Mouse (Mus musculus): ENCODE measurements at regions not wholly inside any gene's neighbourhood (a gene's known extent, or its start where the extent isn't known, plus 50 kb on each side); places are given as distances from the start of the nearest gene placed in this dataset.

DNA sequence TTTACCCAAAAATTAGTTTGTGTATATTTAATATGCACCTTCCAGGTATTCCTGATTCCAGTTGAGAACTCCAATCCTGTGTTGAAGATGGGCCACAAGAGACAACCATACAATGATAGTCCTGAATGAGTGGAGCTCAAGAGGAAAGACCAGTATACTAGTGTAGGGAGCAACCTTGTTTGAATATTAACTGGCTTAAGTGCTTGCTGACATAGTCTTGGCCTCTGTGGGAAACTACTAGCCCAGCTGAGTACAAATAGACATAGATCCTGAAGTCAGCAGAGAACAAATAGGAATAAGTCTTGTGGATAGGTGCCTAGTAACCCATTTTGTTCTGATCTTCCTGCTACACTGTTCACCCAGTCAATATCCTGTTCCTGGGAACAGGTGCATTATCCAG, 91.2 kb downstream of the Cldn34b1 start:
- DNase-seq = peak; percentile 6 to 32

DNA sequence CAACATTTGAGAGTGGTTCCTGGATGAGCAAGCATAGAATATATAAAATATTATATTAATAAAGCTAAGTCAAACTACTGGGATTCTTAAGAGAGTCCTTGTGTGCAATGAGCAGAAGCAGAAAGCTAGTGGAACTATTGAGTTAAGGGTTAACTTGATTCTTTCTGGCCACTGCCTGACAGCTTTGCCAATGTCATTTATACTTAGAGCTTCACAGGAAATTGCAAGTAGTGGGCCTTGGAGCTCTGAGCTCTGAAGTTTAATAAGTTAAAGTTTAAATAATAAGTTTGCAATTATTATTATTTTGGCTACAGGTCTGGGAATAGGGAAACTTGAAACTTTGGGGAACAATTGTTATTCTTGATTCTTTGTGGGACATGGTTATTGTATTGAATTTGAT, 92.2 kb downstream of the Cldn34b1 start:
- peak; percentile 7 to 49 for DNase-seq
